Mouse (Mus musculus) cerebellum, adult 9-10 months (tissue): ENCODE measurements around the gene Appl2.

Source experiments
- DNase-seq: peaks from one replicate; pipeline ENCODE4 v3.0.0; 2022

The Appl2 gene

DNA sequence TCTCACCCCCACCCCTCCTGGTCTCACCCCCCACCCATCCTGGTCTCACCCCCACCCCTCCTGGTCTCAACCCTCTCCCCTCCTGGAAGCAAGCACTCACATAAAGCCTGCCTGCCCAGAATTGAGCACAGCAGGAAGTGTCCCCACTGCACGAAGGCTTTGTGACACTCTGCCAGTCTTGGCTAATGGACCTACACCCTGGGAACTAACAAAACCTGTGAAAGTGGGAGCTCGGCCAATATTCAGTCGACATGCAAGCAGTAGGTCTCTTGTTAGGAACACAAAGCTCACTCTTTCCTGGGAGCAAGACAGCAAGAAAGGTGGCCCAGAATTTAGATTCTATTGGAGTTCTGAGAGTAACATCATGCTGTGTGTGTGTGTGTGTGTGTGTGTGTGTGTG, 17.6 kb downstream of the Appl2 start:
- peak; percentile 97 for DNase-seq

DNA sequence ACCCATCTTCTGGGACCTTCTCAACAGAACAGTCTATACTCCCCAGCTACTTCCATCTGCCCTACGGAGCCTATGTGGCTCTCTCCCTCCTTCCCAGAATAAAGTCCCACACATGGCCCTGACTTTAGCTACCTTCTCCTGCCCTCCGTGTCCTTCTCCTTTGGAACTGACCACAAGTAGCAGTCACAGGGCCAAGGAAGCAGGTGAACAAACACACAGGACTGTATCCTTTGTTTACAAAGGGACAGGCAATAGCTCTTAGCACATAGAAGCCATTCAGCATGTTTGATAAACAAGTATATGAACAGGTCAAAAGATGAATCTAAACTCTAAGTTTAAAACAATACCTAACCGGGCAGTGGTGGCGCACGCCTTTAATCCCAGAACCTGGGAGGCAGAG, 18.7 kb downstream of the Appl2 start:
- no peak for DNase-seq

DNA sequence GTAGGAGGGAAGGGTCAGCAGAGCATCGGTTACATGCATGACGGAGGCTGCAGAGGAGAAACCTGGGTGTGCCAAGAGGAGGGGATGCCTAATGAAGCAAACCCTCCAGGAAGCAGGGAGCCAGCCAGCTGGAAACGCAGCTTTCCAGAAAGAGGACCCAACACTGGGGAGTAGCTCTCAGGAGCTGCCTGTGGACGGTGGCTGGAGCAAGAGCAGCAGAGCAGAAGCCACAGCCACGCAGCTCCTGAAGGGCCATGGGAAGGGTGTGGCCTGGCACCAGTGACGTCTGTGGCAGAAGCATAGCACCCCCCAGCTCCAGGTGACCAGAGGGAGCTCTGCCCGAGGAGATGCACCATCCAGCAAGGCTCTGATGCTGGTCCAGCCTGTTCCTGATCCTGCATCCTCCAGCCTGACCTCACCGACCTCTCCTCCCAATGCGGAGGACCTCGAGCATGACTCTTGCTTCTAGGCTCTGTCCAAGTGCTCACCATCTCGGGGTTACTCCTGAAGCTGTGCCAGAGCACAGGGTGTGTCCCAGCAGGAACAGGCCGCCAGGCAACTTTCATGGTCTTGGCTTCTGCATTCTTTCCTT, 19.3 kb downstream of the Appl2 start:
- peak; percentile 69 for DNase-seq

DNA sequence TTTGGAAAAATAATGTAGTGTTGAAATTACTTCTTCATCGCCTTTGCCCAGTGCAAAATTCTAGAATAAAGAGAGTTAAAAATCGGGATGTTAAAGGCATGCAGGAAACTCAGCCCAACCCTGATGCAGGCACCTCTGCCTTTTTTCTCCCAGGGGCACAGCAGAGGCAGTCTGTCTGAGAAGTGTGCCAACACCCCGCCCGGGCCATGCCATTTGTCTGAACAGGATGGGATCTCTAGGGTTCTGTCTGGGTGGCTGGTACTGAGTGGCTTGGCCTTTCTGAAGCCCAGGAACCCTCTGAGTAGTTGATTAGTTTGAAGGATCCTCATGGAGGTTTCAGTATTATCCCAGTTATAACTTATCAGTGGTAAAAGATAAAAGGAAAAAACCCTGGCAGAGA, 20.3 kb downstream of the Appl2 start:
- DNase-seq, result peak; percentile 57

DNA sequence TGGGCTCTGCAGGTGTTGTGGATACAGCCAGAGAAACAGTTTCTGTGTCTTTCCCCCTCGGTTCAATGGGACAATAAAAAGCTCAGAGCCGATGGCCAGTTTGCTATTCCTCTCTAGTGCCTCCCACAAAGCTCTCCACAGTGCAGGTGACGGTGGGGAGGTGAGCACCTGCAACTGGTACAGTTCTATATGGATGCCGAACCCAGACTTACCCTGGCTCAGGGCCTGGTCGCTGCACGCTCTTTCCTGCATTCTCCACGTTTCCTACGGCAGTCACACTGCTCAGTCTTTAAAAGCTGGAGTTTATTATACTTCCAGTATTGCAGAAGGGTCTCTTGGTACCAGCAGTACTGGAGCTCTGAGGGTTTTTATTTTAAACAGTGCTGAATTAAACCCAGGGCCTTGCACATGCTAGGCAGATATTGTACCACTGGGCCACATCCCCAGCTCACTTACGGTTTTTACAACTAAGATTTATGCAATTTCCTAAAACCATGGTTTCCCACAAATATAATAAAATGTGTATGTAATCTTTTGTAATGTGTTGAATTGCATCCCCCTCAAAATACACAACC, 21.3 kb downstream of the Appl2 start:
- no peak for DNase-seq

DNA sequence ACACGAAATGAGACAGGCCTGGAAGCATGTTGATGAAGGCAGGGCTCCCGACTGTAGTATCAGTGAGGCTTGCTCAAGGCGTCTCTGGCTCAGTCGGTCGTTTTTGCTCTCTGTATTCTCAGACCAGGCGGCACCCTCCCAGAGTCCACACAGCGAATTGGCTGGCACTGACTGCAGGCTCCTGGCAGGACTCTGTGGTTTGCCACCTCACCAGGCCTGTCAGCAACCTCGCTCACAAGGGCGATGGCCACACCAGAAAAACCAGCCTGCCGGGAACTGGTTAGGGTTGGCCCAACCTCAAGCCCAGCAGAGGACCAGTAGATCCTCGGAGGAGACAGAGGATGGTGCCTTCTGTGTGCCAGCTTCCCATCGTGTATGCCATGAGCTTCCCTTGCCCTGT, 23.7 kb downstream of the Appl2 start:
- peak; percentile 89 for DNase-seq

DNA sequence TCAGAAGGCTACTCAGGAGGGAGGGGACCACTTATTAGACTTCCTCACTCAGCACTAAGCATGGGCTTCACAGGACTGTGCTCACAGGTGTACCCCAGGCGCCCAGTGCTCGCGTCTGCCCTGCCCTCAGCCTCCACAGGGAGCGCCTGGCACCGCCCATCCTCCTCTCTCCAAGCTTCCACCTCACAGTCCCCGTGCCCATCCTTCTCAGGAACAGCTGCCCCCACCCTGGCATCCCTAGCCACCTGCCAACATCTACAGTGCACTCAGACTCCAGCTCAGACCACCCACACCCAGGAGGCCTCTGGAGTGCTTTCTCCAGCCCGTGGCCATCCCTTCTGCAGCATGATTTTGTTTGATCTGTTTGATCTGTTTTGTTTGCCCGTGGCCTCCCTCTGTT, 24.5 kb downstream of the Appl2 start:
- peak; percentile 59 for DNase-seq

DNA sequence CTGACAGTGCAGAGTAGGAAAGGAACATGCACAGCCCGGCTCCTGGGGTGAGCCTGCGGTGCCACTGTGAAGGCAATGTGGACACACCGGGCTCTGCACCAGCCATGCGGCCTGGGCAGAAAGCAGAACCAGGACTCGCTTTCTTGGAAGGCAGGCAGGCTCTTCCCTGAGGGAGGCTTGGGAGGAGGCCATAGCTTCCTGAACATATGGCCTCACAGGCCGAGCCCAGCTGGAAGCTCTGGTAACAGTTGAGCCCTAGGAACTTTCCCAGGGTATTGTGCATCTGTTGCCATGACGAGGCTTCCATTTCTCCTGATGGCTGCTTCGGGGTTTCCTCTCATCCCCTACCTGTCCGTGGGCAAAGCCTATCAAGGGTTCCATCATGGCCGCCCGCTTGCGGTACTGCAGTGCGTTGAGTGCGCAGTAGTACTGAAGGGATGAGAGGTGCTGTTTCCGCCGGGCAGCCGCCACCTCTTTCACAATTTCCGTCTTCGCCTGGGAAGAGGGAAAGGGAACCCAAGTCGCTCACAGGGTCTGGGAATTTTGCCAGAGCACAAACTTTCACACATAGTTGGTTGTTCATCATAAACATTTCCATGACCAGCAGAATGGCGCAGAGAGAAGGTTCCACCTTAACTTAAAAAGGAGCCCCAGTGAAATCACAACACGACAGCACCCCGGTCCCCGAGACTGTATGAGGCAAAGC, 28.0 kb downstream of the Appl2 start:
- DNase-seq, result peak; percentile 97

DNA sequence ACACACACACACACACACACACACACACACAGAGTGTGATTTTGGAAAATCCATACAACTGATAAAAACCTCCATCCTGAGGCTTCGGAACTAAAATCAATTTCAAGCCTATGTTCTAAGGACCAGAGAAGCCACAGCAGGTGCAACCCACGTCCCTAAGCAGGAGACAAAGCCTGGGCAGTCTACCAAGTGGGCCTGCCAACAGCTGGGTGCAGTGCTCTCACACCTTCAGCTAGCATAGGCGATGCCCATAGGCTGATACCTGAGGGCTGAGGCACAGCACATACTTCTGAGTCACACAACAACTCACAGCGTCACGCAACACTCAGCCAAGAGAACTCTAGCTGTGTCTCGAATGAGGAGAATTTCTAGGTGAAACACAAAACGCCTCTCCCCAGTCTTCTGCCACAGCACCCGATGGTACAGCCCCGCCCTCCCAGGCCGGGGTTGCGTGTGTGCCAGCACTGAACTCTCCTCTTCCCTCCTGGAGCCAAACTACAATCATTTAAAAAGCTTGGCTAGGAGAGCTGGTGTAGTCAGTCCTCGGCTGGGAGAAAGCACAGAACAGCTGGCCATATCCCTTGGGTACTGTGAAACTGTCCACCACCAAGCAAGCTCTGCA, 29.6 kb downstream of the Appl2 start:
- peak; percentile 88 for DNase-seq

DNA sequence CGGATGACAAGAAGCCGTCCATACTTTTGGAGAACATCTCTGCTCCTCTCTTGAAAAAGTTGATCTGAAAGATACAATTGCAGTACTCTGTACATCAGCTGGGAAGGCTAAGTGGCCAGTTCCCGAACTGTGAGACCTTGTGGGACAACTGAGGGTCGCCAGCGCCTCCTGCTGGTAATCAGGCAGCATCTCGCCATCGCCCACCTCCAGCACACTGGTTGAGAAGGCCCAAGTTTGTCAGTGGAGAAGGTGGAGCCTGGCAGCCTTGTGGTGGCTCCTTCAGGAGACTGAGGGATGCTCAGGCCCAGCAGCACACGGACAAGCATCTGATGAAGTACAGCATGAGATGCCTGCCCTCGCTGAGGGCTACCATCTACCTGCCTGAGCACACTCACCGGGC, 31.2 kb downstream of the Appl2 start:
- DNase-seq, result peak; percentile 71

DNA sequence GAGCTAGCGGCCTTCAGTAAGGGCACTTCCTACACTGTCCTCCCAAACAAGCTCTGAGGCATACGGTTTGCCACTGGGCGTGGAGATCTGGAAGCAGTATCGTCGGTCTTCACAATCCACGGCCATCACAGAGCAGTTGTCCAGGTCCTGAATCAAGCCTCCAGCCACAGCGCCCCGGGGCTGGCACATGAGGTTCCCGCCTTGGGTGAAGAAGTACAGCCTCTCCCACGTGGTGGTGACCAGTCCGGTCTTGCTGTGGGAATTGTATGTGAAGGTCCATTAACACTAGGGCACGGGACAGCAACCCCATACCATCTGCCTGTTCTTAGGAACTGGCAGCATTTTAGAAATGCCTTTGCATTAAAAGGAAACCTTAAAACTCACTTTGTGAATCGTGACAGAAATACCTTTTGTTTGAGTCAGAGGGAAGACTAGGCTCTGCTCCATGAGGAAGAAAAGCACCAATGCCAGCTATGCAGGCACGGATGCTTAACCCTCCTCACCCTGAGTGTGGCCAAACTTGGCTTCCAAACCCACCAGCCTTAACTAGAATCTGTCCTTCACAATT, 35.8 kb downstream of the Appl2 start:
- no peak for DNase-seq

DNA sequence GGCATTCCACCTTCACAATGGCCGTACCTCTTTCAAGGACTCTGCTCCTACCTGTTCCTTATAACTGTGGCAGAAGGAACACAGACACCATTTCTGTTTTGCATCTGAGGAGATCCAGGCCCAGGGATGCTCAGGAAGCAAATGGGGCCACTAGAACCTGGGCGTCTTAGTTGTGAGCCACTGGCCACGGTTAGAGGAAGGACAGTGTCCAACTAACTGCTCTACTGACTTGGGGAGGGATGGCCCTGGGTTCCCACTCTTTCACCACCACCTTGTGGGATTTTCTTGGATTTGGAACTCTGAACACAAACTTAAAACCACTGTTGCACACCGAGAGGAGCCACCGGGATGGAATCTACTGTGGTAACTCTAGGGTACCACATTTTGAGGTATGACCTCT, 36.7 kb downstream of the Appl2 start:
- DNase-seq, result no peak

DNA sequence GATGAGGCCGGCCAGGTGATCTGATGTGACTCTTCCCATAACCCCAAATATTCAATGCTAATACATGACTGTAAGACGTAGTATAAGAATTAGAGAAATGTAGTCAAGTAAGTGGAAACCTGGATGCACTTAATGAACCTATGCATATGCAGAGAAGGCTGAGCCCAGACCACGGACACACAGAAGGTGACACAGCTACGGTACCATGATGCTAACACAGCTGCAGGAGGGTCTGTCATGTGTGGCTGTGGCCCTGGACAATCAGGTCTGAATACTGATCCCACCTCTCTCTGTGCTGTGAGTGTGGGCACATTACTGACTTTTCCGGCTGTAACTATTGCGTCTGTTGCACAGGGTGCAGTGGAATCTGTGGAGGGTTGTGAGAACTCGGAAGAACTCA, 38.0 kb downstream of the Appl2 start:
- no peak for DNase-seq

DNA sequence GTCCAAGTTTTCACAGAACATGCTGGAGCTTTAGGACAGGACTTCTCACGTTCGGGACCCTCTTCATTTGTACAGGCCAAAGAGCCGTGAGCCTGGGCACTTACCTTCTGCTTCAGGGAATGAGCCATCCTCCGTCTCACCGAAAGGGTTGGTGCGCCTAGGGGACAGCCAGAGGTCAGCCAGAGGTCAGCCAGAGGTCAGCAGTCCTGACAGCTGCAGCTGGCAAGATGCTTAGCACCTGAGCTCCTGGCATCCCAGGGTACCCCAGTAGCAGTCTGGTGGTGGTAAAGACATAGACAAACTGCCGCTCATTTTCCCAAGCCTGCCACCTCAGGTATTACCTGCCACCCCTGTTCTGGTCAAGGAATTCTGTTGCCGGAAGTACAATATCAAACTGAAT, 39.9 kb downstream of the Appl2 start:
- DNase-seq, result no peak

DNA sequence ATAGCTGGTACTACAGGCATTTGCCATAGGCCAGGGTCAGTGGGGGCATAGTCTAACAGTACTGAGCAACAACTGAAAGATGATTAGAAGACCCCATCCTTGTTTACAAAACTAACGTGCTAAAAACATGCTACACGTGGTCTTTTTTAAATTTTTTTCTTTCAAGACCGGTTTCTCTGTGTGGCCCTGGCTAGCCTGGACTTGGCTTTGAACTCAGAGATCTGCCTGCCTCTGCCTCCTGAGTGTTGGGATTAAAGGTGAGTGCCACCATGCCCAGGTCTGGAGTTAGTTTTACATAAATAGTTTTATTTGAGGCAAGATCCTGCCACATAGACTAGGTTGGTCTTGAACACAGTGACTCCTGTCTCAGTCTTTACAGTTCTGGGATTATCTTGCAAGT, 41.4 kb downstream of the Appl2 start:
- no peak for DNase-seq

DNA sequence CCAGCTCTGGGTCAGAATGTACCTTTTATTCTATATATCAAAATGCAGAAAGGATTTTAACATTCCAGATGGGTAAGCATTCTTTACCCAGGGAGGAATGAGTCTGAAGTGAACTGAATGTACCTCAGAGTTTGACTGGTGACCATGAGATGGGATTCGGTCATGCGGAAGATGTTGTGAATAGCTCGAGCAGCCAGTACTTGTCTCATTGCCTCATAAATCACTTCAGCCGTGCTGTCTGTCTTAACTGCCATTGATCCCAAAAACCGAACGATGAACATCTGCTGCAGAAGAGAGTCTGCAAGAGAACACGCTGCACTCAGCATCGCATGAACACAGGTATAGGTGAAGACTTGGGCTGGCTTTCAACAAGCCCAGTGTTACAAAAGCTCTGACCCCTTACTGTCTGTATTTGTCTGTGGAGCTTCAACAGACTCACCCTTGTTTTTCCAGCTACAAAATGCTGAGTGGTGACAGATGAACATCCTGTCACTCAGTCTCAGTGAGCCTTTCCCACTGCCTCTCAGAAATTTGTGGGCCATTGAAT, 42.8 kb downstream of the Appl2 start:
- DNase-seq, result no peak

DNA sequence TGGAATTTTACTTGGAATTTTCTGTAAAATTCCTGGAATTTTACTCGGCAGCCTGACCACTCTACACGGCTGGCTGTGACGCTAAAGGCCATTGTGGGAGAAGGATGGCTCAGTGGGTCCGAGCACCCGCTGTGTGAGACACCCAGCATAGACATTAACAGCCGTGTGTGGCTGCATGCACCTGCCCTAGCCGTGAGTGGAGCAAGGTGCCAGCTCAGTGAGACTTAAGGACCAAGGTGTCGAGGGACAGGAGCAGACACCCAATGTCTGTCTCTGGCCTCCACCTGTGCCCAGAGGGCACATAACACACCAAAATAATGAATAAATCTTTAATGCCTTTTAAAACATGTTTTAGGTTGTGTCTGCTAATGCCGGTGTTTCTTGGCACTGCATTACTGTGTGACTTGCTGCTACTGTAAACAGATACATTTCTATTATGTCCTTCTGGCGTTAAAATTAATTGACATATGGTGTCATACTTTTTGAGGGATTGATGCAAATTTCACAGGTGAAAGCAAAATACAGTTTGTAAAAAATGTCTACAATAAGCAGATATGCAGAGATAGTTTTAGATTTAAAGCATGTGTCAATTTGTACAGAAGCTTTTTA, 44.5 kb downstream of the Appl2 start:
- DNase-seq, result peak; percentile 61

DNA sequence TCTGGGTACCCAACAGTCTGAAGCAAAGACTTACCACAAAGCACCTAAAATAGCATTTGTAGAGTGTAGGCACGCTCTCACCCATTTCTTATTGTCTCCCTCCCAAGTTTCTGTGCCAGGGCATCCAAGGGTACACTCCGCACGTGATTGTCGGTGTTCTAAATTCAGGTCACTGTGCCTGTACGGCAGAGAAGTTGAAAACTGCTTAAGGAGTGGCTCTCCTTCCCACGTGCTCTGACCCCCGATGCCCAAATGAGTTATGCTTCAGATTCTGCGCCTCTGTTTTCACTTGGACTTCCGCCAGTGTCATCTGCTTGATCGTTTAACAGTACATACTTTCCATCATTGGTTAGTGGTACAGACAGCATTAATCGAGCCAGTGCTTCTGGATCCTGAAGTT, 47.9 kb downstream of the Appl2 start:
- DNase-seq, result no peak

DNA sequence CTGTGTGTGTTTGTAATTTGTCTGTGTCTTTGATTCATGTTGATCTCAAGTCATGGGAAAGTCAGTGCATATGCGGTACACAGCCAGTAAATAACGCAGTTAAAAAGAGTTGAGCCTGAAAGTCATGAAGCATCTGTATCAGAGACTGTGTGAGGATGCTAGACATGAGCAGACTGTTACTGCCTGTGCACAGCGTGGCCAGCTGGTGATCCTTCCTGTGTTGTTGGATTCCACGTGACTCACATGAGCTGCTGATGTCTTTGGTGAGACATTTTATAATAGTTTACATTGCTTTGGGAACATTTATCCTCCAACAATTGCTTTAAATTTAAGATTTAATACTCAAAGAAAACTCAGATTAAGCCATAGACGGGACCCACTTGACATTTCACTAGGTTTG, 54.0 kb downstream of the Appl2 start:
- DNase-seq, result no peak

DNA sequence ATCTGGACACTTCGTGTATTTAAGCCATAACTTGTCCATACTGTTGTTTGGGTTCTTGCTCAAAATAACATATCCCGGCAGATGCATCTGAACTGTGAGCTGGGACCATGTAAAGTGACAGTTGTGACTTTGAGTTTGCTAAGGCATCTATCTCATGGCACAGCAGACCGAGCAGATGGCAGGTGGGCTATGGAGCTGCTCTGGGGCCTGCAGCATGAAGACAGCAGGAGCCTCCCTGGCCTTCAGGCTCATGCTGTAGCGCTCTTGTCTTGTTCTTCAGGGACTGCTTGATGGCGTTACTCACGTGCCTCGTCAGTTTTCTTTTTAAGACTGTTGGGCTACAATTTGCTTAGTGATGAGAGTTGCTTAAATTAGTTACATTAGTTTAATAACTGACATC, 55.9 kb downstream of the Appl2 start:
- DNase-seq, result no peak

DNA sequence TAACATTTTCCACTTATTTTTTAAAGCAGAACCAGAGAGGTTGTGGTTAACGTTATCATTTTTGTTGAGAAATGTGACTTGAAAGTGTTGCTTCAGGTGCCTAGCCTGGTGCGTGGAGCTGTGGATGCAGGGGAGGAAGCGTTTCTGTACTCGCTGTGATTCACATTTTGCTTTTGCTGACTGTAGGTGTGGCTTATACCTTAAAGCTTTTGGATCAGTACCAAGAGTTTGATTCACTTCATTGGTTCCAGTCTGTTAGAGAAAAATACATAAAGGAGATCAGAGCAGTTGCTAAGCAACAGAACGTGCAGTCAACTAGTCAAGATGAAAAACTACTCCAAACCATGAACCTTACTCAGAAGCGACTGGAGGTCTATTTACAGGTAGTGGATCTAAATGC, 57.7 kb downstream of the Appl2 start:
- DNase-seq, result no peak

DNA sequence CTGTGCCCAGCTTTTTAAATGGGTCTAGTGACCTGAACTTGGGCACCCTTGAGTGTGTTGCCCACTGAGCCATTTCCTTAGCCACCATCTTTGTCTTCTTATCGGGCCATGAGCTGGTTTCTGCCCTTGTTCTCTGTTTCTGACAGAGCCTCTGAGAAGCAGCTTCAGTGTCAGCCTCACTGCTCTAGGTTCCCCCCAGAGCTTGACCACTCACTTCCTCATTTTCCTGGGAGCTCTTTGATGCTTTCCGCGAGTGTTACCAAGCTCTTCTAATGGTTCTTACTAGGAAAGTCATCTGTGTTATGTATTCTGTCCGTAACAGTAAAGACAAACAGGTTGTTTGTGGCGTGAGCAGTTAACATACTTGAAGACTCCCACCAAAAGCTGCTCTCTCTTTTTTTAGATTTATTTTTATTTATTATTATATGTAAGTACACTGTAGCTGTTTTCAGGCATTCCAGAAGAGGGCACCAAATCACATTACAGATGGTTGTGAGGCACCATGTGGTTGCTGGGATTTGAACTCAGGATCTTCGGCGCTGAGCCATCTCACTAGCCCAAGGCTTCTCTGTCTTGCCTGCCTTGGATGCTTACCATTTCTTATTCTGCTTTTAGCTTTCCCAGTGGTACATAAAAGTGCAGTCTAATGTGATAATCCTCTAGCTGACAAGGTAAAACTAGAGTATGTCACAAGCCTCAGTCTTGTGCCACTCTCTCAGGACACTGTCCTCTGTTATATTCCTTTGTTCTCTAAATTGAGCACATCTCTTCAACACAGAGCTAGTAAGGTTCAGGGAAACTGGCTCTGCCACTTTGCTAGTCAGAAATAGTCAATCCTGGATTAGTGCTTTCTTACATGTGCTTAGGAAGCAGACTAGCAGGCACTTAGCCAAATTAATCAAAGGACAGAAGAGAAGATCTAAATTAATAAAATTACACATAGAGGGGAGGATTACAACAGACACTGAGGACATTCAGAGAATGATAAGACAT, 82.8 kb downstream of the Appl2 start:
- no peak for DNase-seq
